In genomic region chr1:13496386-13496785, GRCm38 (mm10) we compare ENCODE assay signal across 23 mouse cellular contexts.
DNase-seq lines count a peak whose midpoint lies in the region; ATAC-seq and TF ChIP-seq lines count a peak whose summit lies in the region.
"Had no signal": no experiment of that assay in that cellular context is flagged by ENCODE, and none has a peak within 500 bp of the region (broad histone marks: within the 10 kb centered on the region; RNA-seq: fewer than 3 reads in every experiment).

No protein-coding gene starts in this region.

- H3K4me2 ChIP-seq in intestine, embryonic 16.5 days (ENCODE audit: low read depth, low read length) = no peak overlapping the region
- H3K4me2 ChIP-seq in stomach, embryonic 15.5 days = no peak overlapping the region
- H3K4me2 ChIP-seq in hindbrain, embryonic 14.5 days (replicated peaks) = no peak overlapping the region
- H3K4me2 ChIP-seq: embryonic facial prominence, embryonic 12.5 days; heart, embryonic 15.5 days; limb, embryonic 13.5 days; liver, embryonic 15.5 days had no signal

- TF ChIP-seq POLR2A in lung, adult 2 months (IDR thresholded peaks at IDR 0.05; ENCODE audit: borderline replicate concordance, extremely low read depth, low read depth, low read length) = no peak

- no peaks in the 10 kb centered on the region for H3K36me3 ChIP-seq in intestine, embryonic 16.5 days (ENCODE audit: control insufficient read depth, insufficient read depth, low read length)
- H3K36me3 ChIP-seq in stomach, embryonic 15.5 days = no peaks in the 10 kb centered on the region
- no peaks in the 10 kb centered on the region for H3K36me3 ChIP-seq in hindbrain, embryonic 14.5 days (replicated peaks; ENCODE audit: control insufficient read depth, insufficient read depth)
- H3K36me3 ChIP-seq: embryonic facial prominence, embryonic 12.5 days; heart, embryonic 15.5 days; limb, embryonic 13.5 days; liver, embryonic 15.5 days had no signal

- H3K9ac ChIP-seq in intestine, embryonic 16.5 days (ENCODE audit: low read depth, low read length) = no peak overlapping the region
- no peak overlapping the region for H3K9ac ChIP-seq in stomach, embryonic 15.5 days
- H3K9ac ChIP-seq in hindbrain, embryonic 14.5 days = no peak overlapping the region
- H3K9ac ChIP-seq: embryonic facial prominence, embryonic 12.5 days; heart, embryonic 15.5 days; limb, embryonic 13.5 days; liver, embryonic 15.5 days had no signal

- H3K27ac ChIP-seq in intestine, embryonic 16.5 days (ENCODE audit: low read length) = no peak overlapping the region
- H3K27ac ChIP-seq in stomach, embryonic 15.5 days = no peak overlapping the region
- H3K27ac ChIP-seq in hindbrain, embryonic 14.5 days = no peak overlapping the region
- H3K27ac ChIP-seq: embryonic facial prominence, embryonic 12.5 days; heart, embryonic 15.5 days; limb, embryonic 13.5 days; liver, embryonic 15.5 days had no signal

- no peaks in the 10 kb centered on the region for H3K9me3 ChIP-seq in intestine, embryonic 16.5 days (ENCODE audit: control insufficient read depth, low read length)
- no peaks in the 10 kb centered on the region for H3K9me3 ChIP-seq in stomach, embryonic 15.5 days
- H3K9me3 ChIP-seq in hindbrain, embryonic 14.5 days (ENCODE audit: control insufficient read depth, low read length) = no peaks in the 10 kb centered on the region
- H3K9me3 ChIP-seq: embryonic facial prominence, embryonic 12.5 days; heart, embryonic 15.5 days; limb, embryonic 13.5 days; liver, embryonic 15.5 days had no signal

- no peak overlapping the region for H3K4me3 ChIP-seq in lung, adult 2 months (replicated peaks; ENCODE audit: extremely low read depth, low read depth, low read length)
- H3K4me3 ChIP-seq in intestine, embryonic 16.5 days (ENCODE audit: low read length) = no peak overlapping the region
- H3K4me3 ChIP-seq in stomach, embryonic 15.5 days (replicated peaks) = no peak overlapping the region
- H3K4me3 ChIP-seq in hindbrain, embryonic 14.5 days (replicated peaks; ENCODE audit: low read length) = no peak overlapping the region
- H3K4me3 ChIP-seq: embryonic facial prominence, embryonic 12.5 days; heart, embryonic 15.5 days; limb, embryonic 13.5 days; liver, embryonic 15.5 days had no signal

- no peaks in the 10 kb centered on the region for H3K4me1 ChIP-seq in lung, adult 2 months (ENCODE audit: control insufficient read depth, insufficient read depth, low read length)
- no peaks in the 10 kb centered on the region for H3K4me1 ChIP-seq in intestine, embryonic 16.5 days (ENCODE audit: control insufficient read depth, insufficient read depth, low read length)
- H3K4me1 ChIP-seq in stomach, embryonic 15.5 days = no peaks in the 10 kb centered on the region
- no peaks in the 10 kb centered on the region; the same call in 1 of the 2 replicates for H3K4me1 ChIP-seq in hindbrain, embryonic 14.5 days (replicated peaks; ENCODE audit: control insufficient read depth, insufficient read depth, low read length)
- H3K4me1 ChIP-seq: embryonic facial prominence, embryonic 12.5 days; heart, embryonic 15.5 days had no signal

- 19% methylated on average over 2 of the region's 2 CpGs for WGBS in lung, adult 2 months
- WGBS in intestine, embryonic 16.5 days = 22% methylated on average over 2 of the region's 2 CpGs
- 18% methylated on average over 2 of the region's 2 CpGs for WGBS in stomach, embryonic 15.5 days
- WGBS in hindbrain, embryonic 14.5 days = 24% methylated on average over 2 of the region's 2 CpGs

- ATAC-seq in intestine, embryonic 16.5 days = peak; percentile 78
- ATAC-seq in stomach, embryonic 15.5 days (ENCODE audit: insufficient read depth, low FRiP score, low read depth) = peak; percentile 60; the same call in 1 of the 2 replicates
- no peak for ATAC-seq in hindbrain, embryonic 14.5 days (ENCODE audit: low FRiP score)
- ATAC-seq: activated CD4-positive, CD25-positive, alpha-beta regulatory T cell, adult 4 months; forebrain, embryonic 14.5 days; hindbrain, embryonic 16.5 days had no signal

- TF ChIP-seq CTCF in lung, adult 2 months (IDR thresholded peaks at IDR 0.05; ENCODE audit: insufficient read depth, low read length) = no peak

- H3K27me3 ChIP-seq in intestine, embryonic 16.5 days (replicated peaks; ENCODE audit: control insufficient read depth, insufficient read depth, low read length) = 0 out of 2 replicates have a peak, but pooled peaks cover 2% of the 10 kb centered on the region
- H3K27me3 ChIP-seq in stomach, embryonic 15.5 days (replicated peaks) = no peaks in the 10 kb centered on the region
- H3K27me3 ChIP-seq in hindbrain, embryonic 14.5 days (ENCODE audit: control insufficient read depth, insufficient read depth, low read length) = no peaks in the 10 kb centered on the region
- H3K27me3 ChIP-seq: embryonic facial prominence, embryonic 12.5 days; heart, embryonic 15.5 days had no signal

- peak; percentile 33 for DNase-seq in embryo, embryonic 10 days (ENCODE audit: low spot score)
- DNase-seq in embryo, embryonic 9.5 days (ENCODE audit: extremely low spot score) = no peak
- peak; percentile 39 to 71 for DNase-seq in lung, adult 18-20 months
- DNase-seq in lung, adult 2 months = no peak
- no peak for DNase-seq in hindbrain, embryonic 14.5 days (ENCODE audit: low spot score)
- DNase-seq in yolk sac, embryonic 10.5 days (ENCODE audit: low spot score) = no peak
- DNase-seq: adrenal gland, postnatal 14 days; cerebellum, postnatal 14 days; gastrocnemius, postnatal 14 days; heart, postnatal 4 days; kidney, adult 18-20 months; right cerebral cortex, postnatal 14 days; spleen, adult 18-20 months; thymus, postnatal 25 days had no signal

Comparison
In these comparisons a context has a peak if more than half of its experiments do, and no peak if none do; other contexts are left out.
1. DNase-seq: peak in embryo, embryonic 10 days (single experiment) and lung, adult 18-20 months (2 of 2); none in embryo, embryonic 9.5 days (single experiment), lung, adult 2 months (single experiment), hindbrain, embryonic 14.5 days (single experiment) and yolk sac, embryonic 10.5 days (single experiment).